Mouse (Mus musculus) MEL (cell line): ENCODE results near the gene Gm20388. TPM values are rescaled to one million over a fixed set of nuclear protein-coding genes. Genes with fewer than 3 reads are reported as not detected.

Experiments
- DNase-seq: peaks from one replicate; pipeline ENCODE4 v3.0.0; 2011; ENCODE audit warnings: low read depth, low spot score
- H3K27ac ChIP-seq: 2 replicates; pipeline ENCODE4 v1.5.1; 2012; ENCODE audit warnings: low read depth, mild to moderate bottlenecking, control low read depth, low read length, moderate library complexity; ENCODE audit not compliant: control insufficient read depth
- H3K27me3 ChIP-seq, 2 experiments: fragments of 150-350 bp in 1 of 2; sonication (generic) in 1 of 2; 2 replicates each; pipeline ENCODE4 v1.6.1; 2012; ENCODE audit warnings: low read length in 2 of 2, mild to moderate bottlenecking in 2 of 2, improper control_type of control experiment in 1 of 2, moderate library complexity in 1 of 2; ENCODE audit not compliant: insufficient read depth in 2 of 2, control insufficient read depth in 1 of 2
- H3K36me3 ChIP-seq, 2 experiments: 2 replicates each; pipeline ENCODE4 v1.6.1; 2012 to 2014; ENCODE audit warnings: low read length in 2 of 2, improper control_type of control experiment in 1 of 2, inconsistent platforms in 1 of 2, mild to moderate bottlenecking in 1 of 2; ENCODE audit not compliant: insufficient read depth in 2 of 2, control insufficient read depth in 1 of 2
- H3K4me1 ChIP-seq, 2 experiments: fragments of 150-350 bp in 1 of 2; sonication (generic) in 1 of 2; 2 replicates each; pipeline ENCODE4 v1.6.1; 2012; ENCODE audit warnings: low read length in 2 of 2, improper control_type of control experiment in 1 of 2, mild to moderate bottlenecking in 1 of 2; ENCODE audit not compliant: insufficient read depth in 2 of 2, control insufficient read depth in 1 of 2
- H3K4me3 ChIP-seq, 2 experiments: fragments of 150-350 bp in 1 of 2; sonication (generic) in 1 of 2; 2 replicates each; pipeline ENCODE4 v1.5.1; 2012; ENCODE audit warnings: low read depth in 2 of 2, low read length in 2 of 2, mild to moderate bottlenecking in 2 of 2, moderate library complexity in 2 of 2, control low read depth in 1 of 2, improper control_type of control experiment in 1 of 2; ENCODE audit not compliant: control insufficient read depth in 1 of 2, insufficient read depth in 1 of 2
- H3K79me2 ChIP-seq: 2 replicates; pipeline ENCODE4 v1.6.1; 2012; ENCODE audit warnings: mild to moderate bottlenecking, low read length, moderate library complexity; ENCODE audit not compliant: control insufficient read depth, poor library complexity, insufficient read depth
- H3K9ac ChIP-seq: 2 replicates; pipeline ENCODE4 v1.6.1; 2012; ENCODE audit warnings: low read depth, mild to moderate bottlenecking, control low read depth, low read length, moderate library complexity; ENCODE audit not compliant: control insufficient read depth, poor library complexity, severe bottlenecking
- H3K9me3 ChIP-seq: fragments of 150-350 bp; sonication (generic); replicated peaks from 2 replicates; pipeline ENCODE4 v1.6.1; 2012; ENCODE audit warnings: mild to moderate bottlenecking, low read length, improper control_type of control experiment, moderate library complexity; ENCODE audit not compliant: insufficient read depth
- CHD2 ChIP-seq: IDR thresholded peaks from 2 replicates; pipeline ENCODE4 v1.6.1; 2011; ENCODE audit warnings: low read length, improper control_type of control experiment
- ELF1 ChIP-seq: IDR thresholded peaks from 2 replicates; pipeline ENCODE4 v1.6.1; 2014; ENCODE audit warnings: low read depth, mild to moderate bottlenecking, inconsistent platforms, low read length, improper control_type of control experiment, moderate library complexity
- EP300 ChIP-seq, 2 experiments: IDR thresholded peaks; 2 replicates each; pipeline ENCODE4 v1.6.1; 2011; ENCODE audit warnings: improper control_type of control experiment in 2 of 2, low read length in 2 of 2, low read depth in 1 of 2, mild to moderate bottlenecking in 1 of 2
- ETS1 ChIP-seq: IDR thresholded peaks from 2 replicates; pipeline ENCODE4 v1.6.1; 2012; ENCODE audit warnings: low read depth, mild to moderate bottlenecking, inconsistent platforms, low read length, improper control_type of control experiment, moderate library complexity
- GABPA ChIP-seq: IDR thresholded peaks from 2 replicates; pipeline ENCODE4 v1.6.1; 2012; ENCODE audit warnings: low read depth, mild to moderate bottlenecking, inconsistent platforms, low read length, improper control_type of control experiment, moderate library complexity
- GATA1 ChIP-seq: IDR thresholded peaks from 2 replicates; pipeline ENCODE4 v1.6.1; 2011; ENCODE audit warnings: low read depth, low read length, improper control_type of control experiment
- KAT2A ChIP-seq: conservative IDR thresholded peaks from 2 replicates; pipeline ENCODE4 v1.6.1; 2012; ENCODE audit warnings: low read depth, low read length, improper control_type of control experiment, inconsistent platforms
- MAFK ChIP-seq: IDR thresholded peaks from 2 replicates; pipeline ENCODE4 v1.6.1; 2011; ENCODE audit warnings: low read depth, mild to moderate bottlenecking, low read length, improper control_type of control experiment, borderline replicate concordance
- MAX ChIP-seq: IDR thresholded peaks from 2 replicates; pipeline ENCODE4 v1.6.1; 2011; ENCODE audit warnings: low read length, improper control_type of control experiment
- MEF2A ChIP-seq: IDR thresholded peaks from 2 replicates; pipeline ENCODE4 v1.6.1; 2014; ENCODE audit warnings: low read depth, mild to moderate bottlenecking, inconsistent platforms, low read length, improper control_type of control experiment; ENCODE audit not compliant: poor library complexity, insufficient replicate concordance, severe bottlenecking; ENCODE audit errors: extremely low read depth
- MYB ChIP-seq: IDR thresholded peaks from 2 replicates; pipeline ENCODE4 v1.6.1; 2011; ENCODE audit warnings: mild to moderate bottlenecking, low read depth, low read length, improper control_type of control experiment
- MYC ChIP-seq: IDR thresholded peaks from 2 replicates; pipeline ENCODE4 v1.6.1; 2011; ENCODE audit warnings: low read depth, mild to moderate bottlenecking, low read length, improper control_type of control experiment, moderate library complexity
- NELFE ChIP-seq: IDR thresholded peaks from 2 replicates; pipeline ENCODE4 v1.6.1; 2011; ENCODE audit warnings: low read depth, low read length, improper control_type of control experiment
- NRF1 ChIP-seq: IDR thresholded peaks from 2 replicates; pipeline ENCODE4 v1.6.1; 2014; ENCODE audit warnings: low read depth, mild to moderate bottlenecking, inconsistent platforms, low read length, improper control_type of control experiment, moderate library complexity; ENCODE audit not compliant: poor library complexity, insufficient read depth, severe bottlenecking
- POLR2A ChIP-seq, 2 experiments: IDR thresholded peaks; 2 replicates each; pipeline ENCODE4 v1.6.1; 2011 to 2012; ENCODE audit warnings: low read length in 2 of 2, mild to moderate bottlenecking in 2 of 2, control low read depth in 1 of 2, improper control_type of control experiment in 1 of 2, low read depth in 1 of 2, moderate library complexity in 1 of 2; ENCODE audit not compliant: control insufficient read depth in 1 of 2, insufficient read depth in 1 of 2, poor library complexity in 1 of 2
- POLR2AphosphoS2 ChIP-seq: IDR thresholded peaks from 2 replicates; pipeline ENCODE4 v1.6.1; 2011; ENCODE audit warnings: low read length, improper control_type of control experiment
- POLR2AphosphoS5 ChIP-seq: IDR thresholded peaks from 2 replicates; pipeline ENCODE4 v1.6.1; 2012; ENCODE audit warnings: low read depth, borderline replicate concordance, mild to moderate bottlenecking, inconsistent platforms, low read length, moderate library complexity, mixed read lengths
- RCOR1 ChIP-seq: IDR thresholded peaks from 2 replicates; pipeline ENCODE4 v1.6.1; 2012; ENCODE audit warnings: low read depth, mild to moderate bottlenecking, inconsistent platforms, low read length, improper control_type of control experiment
- SIN3A ChIP-seq: IDR thresholded peaks from 2 replicates; pipeline ENCODE4 v1.6.1; 2012; ENCODE audit warnings: low read length, improper control_type of control experiment, inconsistent platforms
- TAL1 ChIP-seq: IDR thresholded peaks from 2 replicates; pipeline ENCODE4 v1.6.1; 2012; ENCODE audit warnings: mild to moderate bottlenecking, inconsistent platforms, low read length, moderate library complexity, mixed read lengths
- TBP ChIP-seq: IDR thresholded peaks from 2 replicates; pipeline ENCODE4 v1.8.0; 2011; ENCODE audit warnings: low read depth, low read length, improper control_type of control experiment
- TCF12 ChIP-seq: IDR thresholded peaks from 2 replicates; pipeline ENCODE4 v1.6.1; 2014; ENCODE audit warnings: low read depth, mild to moderate bottlenecking, inconsistent platforms, low read length, improper control_type of control experiment, moderate library complexity
- USF1 ChIP-seq: IDR thresholded peaks from 2 replicates; pipeline ENCODE4 v1.6.1; 2014; ENCODE audit warnings: low read depth, mild to moderate bottlenecking, inconsistent platforms, low read length, improper control_type of control experiment, moderate library complexity
- USF2 ChIP-seq, 2 experiments: IDR thresholded peaks; 2 replicates each; pipeline ENCODE4 v1.6.1; 2011 to 2012; ENCODE audit warnings: improper control_type of control experiment in 2 of 2, low read length in 2 of 2, borderline replicate concordance in 1 of 2, inconsistent platforms in 1 of 2, low read depth in 1 of 2, mild to moderate bottlenecking in 1 of 2; ENCODE audit not compliant: insufficient read depth in 1 of 2
- ZC3H11A ChIP-seq: IDR thresholded peaks from 2 replicates; pipeline ENCODE4 v1.6.1; 2012; ENCODE audit warnings: low read depth, mild to moderate bottlenecking, inconsistent platforms, low read length, improper control_type of control experiment
- ZMIZ1 ChIP-seq: IDR thresholded peaks from 2 replicates; pipeline ENCODE4 v1.6.1; 2012; ENCODE audit warnings: low read depth, mild to moderate bottlenecking, inconsistent platforms, low read length, improper control_type of control experiment, moderate library complexity
- polyA plus RNA-seq, 2 experiments: library from polyadenylated mRNA; stranded (reverse) in 1 of 2; unstranded in 1 of 2; fragments of >175 nt in 1 of 2; fragments of >200 nt in 1 of 2; gene quantifications; 2 replicates each; pipeline versions ENCODE4 v1.2.1 to v1.2.4; 2012; ENCODE audit warnings: low replicate concordance in 2 of 2, low read depth in 1 of 2; ENCODE audit not compliant: insufficient read length in 2 of 2, insufficient read depth in 1 of 2, missing spikeins in 1 of 2
- total RNA-seq: library from RNA; depleted of rRNA; stranded (reverse); fragments of 300-350 nt; gene quantifications from 2 replicates; pipeline ENCODE4 v1.2.3, GENCODE M21; 2012

The Gm20388 gene
- total and polyA plus RNA-seq, 3 experiments, result 11.1 to 17.8 TPM; not detected in 1

- TF ChIP-seq MEF2A (no peak), RCOR1 (no peak), GATA1 (no peak), CHD2 (no peak), MAX (no peak), NRF1 (no peak), POLR2AphosphoS5 (no peak), MYC (no peak), USF1 (no peak)
- no peaks in the 10 kb centered on the region for H3K4me1 ChIP-seq
- no peak overlapping the region for H3K4me3 ChIP-seq
- H3K27ac ChIP-seq, result no peak overlapping the region
- H3K27me3 ChIP-seq, result no peaks in the 10 kb centered on the region
- no peak overlapping the region for H3K9ac ChIP-seq
- DNase-seq, result no peak
- H3K79me2 ChIP-seq, result no peaks in the 10 kb centered on the region
- no peaks in the 10 kb centered on the region for H3K9me3 ChIP-seq
- no peaks in the 10 kb centered on the region for H3K36me3 ChIP-seq
Measured at GRCm38 (mm10) chr8:124150009-124150408, 4239.4 kb downstream of the Gm20388 start.

DNA sequence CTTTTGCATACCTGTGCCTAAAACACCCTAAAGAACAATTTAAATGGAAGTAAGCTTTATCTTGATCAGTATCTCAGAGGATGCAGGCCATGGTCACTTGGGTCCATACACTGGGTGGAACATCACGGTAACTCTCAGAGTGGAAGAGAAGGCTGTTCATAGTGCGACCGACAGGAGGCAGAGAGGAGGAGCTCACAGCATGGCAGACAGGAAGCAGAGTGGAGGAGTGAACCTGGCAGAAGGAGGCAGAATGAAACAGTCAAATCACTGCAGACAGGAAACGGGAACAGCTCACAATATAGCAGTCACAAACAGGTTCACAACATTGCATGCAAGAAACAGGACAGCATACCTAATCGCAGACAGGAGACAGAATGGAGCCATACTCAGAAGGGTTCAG is 4239.9 kb downstream of the Gm20388 start:
- no peak for TF ChIP-seq NRF1
- no peak for TF ChIP-seq MEF2A
- no peak overlapping the region for H3K27ac ChIP-seq
- H3K36me3 ChIP-seq, result no peaks in the 10 kb centered on the region
- H3K9ac ChIP-seq, result no peak overlapping the region
- DNase-seq, result no peak
- no peak overlapping the region for H3K4me3 ChIP-seq
- H3K9me3 ChIP-seq, result no peaks in the 10 kb centered on the region
- no peaks in the 10 kb centered on the region for H3K27me3 ChIP-seq
- H3K4me1 ChIP-seq, result no peaks in the 10 kb centered on the region
- H3K79me2 ChIP-seq, result no peaks in the 10 kb centered on the region

GRCm38 (mm10) chr8:124151881-124152280 is 4241.2 kb downstream of the Gm20388 start:
- Histone ChIP-seq H3K4me3 (no peak overlapping the region), H3K9me3 (no peaks in the 10 kb centered on the region), H3K9ac (no peak overlapping the region), H3K4me1 (no peaks in the 10 kb centered on the region), H3K79me2 (no peaks in the 10 kb centered on the region), H3K27me3 (no peaks in the 10 kb centered on the region), H3K36me3 (no peaks in the 10 kb centered on the region), H3K27ac (no peak overlapping the region)
- DNase-seq, result no peak
- TF ChIP-seq ZC3H11A, result no peak
- no peak for TF ChIP-seq TAL1
- TF ChIP-seq SIN3A, result no peak
- no peak for TF ChIP-seq GABPA
- TF ChIP-seq USF2 (IDR thresholded peaks at IDR 0.05; ENCODE audit: borderline replicate concordance in 1 of 2, insufficient read depth in 1 of 2, low read depth in 1 of 2, low read length in 2 of 2), result no peak
- TF ChIP-seq MYB, result no peak
- TF ChIP-seq RCOR1, result no peak
- no peak for TF ChIP-seq MEF2A
- no peak for TF ChIP-seq POLR2AphosphoS2
- TF ChIP-seq ETS1, result no peak
- no peak for TF ChIP-seq NELFE
- TF ChIP-seq POLR2A (IDR thresholded peaks at IDR 0.05; ENCODE audit: control insufficient read depth in 1 of 2, insufficient read depth in 1 of 2, low read depth in 1 of 2, low read length in 2 of 2, poor library complexity in 1 of 2), result no peak
- TF ChIP-seq EP300 (IDR thresholded peaks at IDR 0.05; ENCODE audit: low read depth in 1 of 2, low read length in 2 of 2), result no peak
- no peak for TF ChIP-seq TBP
- no peak for TF ChIP-seq MAFK
- TF ChIP-seq ZMIZ1, result no peak
- TF ChIP-seq TCF12, result no peak
- TF ChIP-seq KAT2A, result no peak
- TF ChIP-seq USF1, result no peak
- no peak for TF ChIP-seq ELF1
